Mouse (Mus musculus): ENCODE measurements around the gene Pawr. TPM values are rescaled to one million over a fixed set of nuclear protein-coding genes. Genes with fewer than 3 reads are reported as not detected.
"Not testable (repeated sequence)": the region's sequence is repeated elsewhere in the genome, so short reads cannot be mapped to it uniquely, and the experiment has no call there.

Gene Pawr
- polyA plus RNA-seq, 1 experiment from 2014 or later = 7.2 TPM

- Histone ChIP-seq H3K4me1 (replicated peaks) (peaks cover 21% of the 10 kb centered on the region), H3K36me3 (0 out of 2 replicates have a peak, but pooled peaks cover 2% of the 10 kb centered on the region), H3K27ac (no peak overlapping the region), H3K9me3 (replicated peaks) (no peaks in the 10 kb centered on the region), H3K4me2 (no peak overlapping the region), H3K4me3 (no peak overlapping the region), H3K27me3 (no peaks in the 10 kb centered on the region), H3K9ac (no peak overlapping the region)
- 56% methylated on average over 6 of the region's 6 CpGs for WGBS
- ATAC-seq (replicated peaks; ENCODE audit: insufficient number of reproducible peaks, insufficient read depth, low FRiP score, low read depth) = no peak
Observed at GRCm38 (mm10) chr10:108409529-108409928, 77.6 kb downstream of the Pawr start.

GRCm38 (mm10) chr10:108414936-108415635, 83.2 kb downstream of the Pawr start:
- no peaks in the 10 kb centered on the region for H3K4me1 ChIP-seq (replicated peaks)
- H3K9me3 ChIP-seq (replicated peaks) = no peaks in the 10 kb centered on the region
- no peak overlapping the region for H3K4me2 ChIP-seq
- 0 out of 2 replicates have a peak, but pooled peaks cover 2% of the 10 kb centered on the region for H3K36me3 ChIP-seq
- no peak overlapping the region for H3K4me3 ChIP-seq
- H3K27me3 ChIP-seq = no peaks in the 10 kb centered on the region
- no peak overlapping the region for H3K9ac ChIP-seq
- no peak for ATAC-seq (replicated peaks; ENCODE audit: insufficient number of reproducible peaks, insufficient read depth, low FRiP score, low read depth)
- 85% methylated on average over 14 of the region's 14 CpGs for WGBS
- no peak overlapping the region for H3K27ac ChIP-seq

GRCm38 (mm10) chr10:108417448-108417847, 85.5 kb downstream of the Pawr start:
- Histone ChIP-seq H3K36me3 (0 out of 2 replicates have a peak, but pooled peaks cover 2% of the 10 kb centered on the region), H3K9me3 (replicated peaks) (no peaks in the 10 kb centered on the region), H3K9ac (no peak overlapping the region), H3K27me3 (no peaks in the 10 kb centered on the region), H3K4me3 (no peak overlapping the region), H3K4me1 (replicated peaks) (no peaks in the 10 kb centered on the region), H3K4me2 (no peak overlapping the region), H3K27ac (no peak overlapping the region)
- 76% methylated on average over 5 of the region's 5 CpGs for WGBS
- ATAC-seq (replicated peaks; ENCODE audit: insufficient number of reproducible peaks, insufficient read depth, low FRiP score, low read depth) = no peak

- Histone ChIP-seq H3K4me2 (no peak overlapping the region), H3K4me3 (no peak overlapping the region), H3K9ac (no peak overlapping the region), H3K36me3 (no peaks in the 10 kb centered on the region), H3K27me3 (no peaks in the 10 kb centered on the region), H3K9me3 (replicated peaks) (no peaks in the 10 kb centered on the region), H3K27ac (no peak overlapping the region), H3K4me1 (replicated peaks) (peaks cover 17% of the 10 kb centered on the region)
- no peak for ATAC-seq (replicated peaks; ENCODE audit: insufficient number of reproducible peaks, insufficient read depth, low FRiP score, low read depth)
- WGBS = 87% methylated on average over 10 of the region's 10 CpGs
Observed at GRCm38 (mm10) chr10:108430553-108430952, 98.6 kb downstream of the Pawr start.

- ATAC-seq (replicated peaks; ENCODE audit: insufficient number of reproducible peaks, insufficient read depth, low FRiP score, low read depth) = no peak
- 23% methylated on average over 10 of the region's 10 CpGs for WGBS
- H3K27ac ChIP-seq = no peak overlapping the region
Observed at GRCm38 (mm10) chr10:108432194-108432593, 100.3 kb downstream of the Pawr start.

GRCm38 (mm10) chr10:108433976-108434375, 102.1 kb downstream of the Pawr start:
- Histone ChIP-seq H3K4me1 (replicated peaks) (peaks cover 17% of the 10 kb centered on the region), H3K9ac (no peak overlapping the region; the same call in 1 of the 2 replicates), H3K27ac (0 out of 2 replicates have a peak overlapping the region, but pooled peaks have one; percentile 0), H3K9me3 (replicated peaks) (no peaks in the 10 kb centered on the region), H3K4me3 (peak overlapping the region; percentile 26), H3K27me3 (no peaks in the 10 kb centered on the region), H3K4me2 (peak overlapping the region; percentile 55), H3K36me3 (no peaks in the 10 kb centered on the region)
- WGBS = 10% methylated on average over 15 of the region's 15 CpGs
- no peak for ATAC-seq (replicated peaks; ENCODE audit: insufficient number of reproducible peaks, insufficient read depth, low FRiP score, low read depth)

More at GRCm38 (mm10) chr10:108432194-108432593, 100.3 kb downstream of the Pawr start:
- Histone ChIP-seq H3K9ac (no peak overlapping the region), H3K4me1 (replicated peaks) (peaks cover 17% of the 10 kb centered on the region), H3K27me3 (no peaks in the 10 kb centered on the region), H3K36me3 (no peaks in the 10 kb centered on the region), H3K4me2 (peak overlapping the region; percentile 27), H3K9me3 (replicated peaks) (no peaks in the 10 kb centered on the region), H3K4me3 (no peak overlapping the region)

GRCm38 (mm10) chr10:108435616-108436015, 103.7 kb downstream of the Pawr start:
- H3K4me3 ChIP-seq = no peak overlapping the region
- H3K4me1 ChIP-seq (replicated peaks) = peaks cover 17% of the 10 kb centered on the region
- peak overlapping the region; percentile 55 for H3K4me2 ChIP-seq

GRCm38 (mm10) chr10:108436365-108436764, 104.4 kb downstream of the Pawr start:
- Histone ChIP-seq H3K27ac (no peak overlapping the region), H3K27me3 (no peaks in the 10 kb centered on the region), H3K4me2 (no peak overlapping the region), H3K36me3 (no peaks in the 10 kb centered on the region), H3K4me3 (no peak overlapping the region), H3K9ac (no peak overlapping the region), H3K9me3 (replicated peaks) (no peaks in the 10 kb centered on the region), H3K4me1 (replicated peaks) (peaks cover 17% of the 10 kb centered on the region)
- ATAC-seq (replicated peaks; ENCODE audit: insufficient number of reproducible peaks, insufficient read depth, low FRiP score, low read depth) = no peak
- 40% methylated on average over 8 of the region's 8 CpGs for WGBS

More at GRCm38 (mm10) chr10:108435616-108436015, 103.7 kb downstream of the Pawr start:
- no peak for ATAC-seq (replicated peaks; ENCODE audit: insufficient number of reproducible peaks, insufficient read depth, low FRiP score, low read depth)
- H3K36me3 ChIP-seq = no peaks in the 10 kb centered on the region
- 10% methylated on average over 5 of the region's 5 CpGs for WGBS
- no peak overlapping the region for H3K9ac ChIP-seq
- no peaks in the 10 kb centered on the region for H3K9me3 ChIP-seq (replicated peaks)
- no peak overlapping the region for H3K27ac ChIP-seq
- no peaks in the 10 kb centered on the region for H3K27me3 ChIP-seq

GRCm38 (mm10) chr10:108440251-108440650, 108.3 kb downstream of the Pawr start:
- H3K4me3 ChIP-seq; H3K36me3 ChIP-seq; ATAC-seq (replicated peaks; ENCODE audit: insufficient number of reproducible peaks, insufficient read depth, low FRiP score, low read depth); H3K27ac ChIP-seq; H3K9ac ChIP-seq; H3K4me1 ChIP-seq (replicated peaks); H3K9me3 ChIP-seq (replicated peaks); H3K4me2 ChIP-seq; H3K27me3 ChIP-seq: not testable (repeated sequence)
- 92% methylated on average over 5 of the region's 5 CpGs for WGBS

- 52% methylated on average over 19 of the region's 19 CpGs for whole genome bisulfite sequencing
- no peaks in the 10 kb centered on the region for H3K9me3 ChIP-seq (replicated peaks)
- H3K27ac ChIP-seq = peak overlapping the region; percentile 50
- 0 out of 2 replicates have a peak overlapping the region, but pooled peaks have one; percentile 3 for H3K4me2 ChIP-seq
- H3K4me3 ChIP-seq = no peak overlapping the region
- ATAC-seq (replicated peaks; ENCODE audit: insufficient number of reproducible peaks, insufficient read depth, low FRiP score, low read depth) = no peak
- no peaks in the 10 kb centered on the region for H3K27me3 ChIP-seq
- H3K36me3 ChIP-seq = no peaks in the 10 kb centered on the region
- no peak overlapping the region for H3K9ac ChIP-seq
- peaks cover 33% of the 10 kb centered on the region for H3K4me1 ChIP-seq (replicated peaks)
Observed at GRCm38 (mm10) chr10:108443931-108444876, 112.3 kb downstream of the Pawr start.

- peaks cover 33% of the 10 kb centered on the region for H3K4me1 ChIP-seq (replicated peaks)
- H3K9me3 ChIP-seq (replicated peaks) = no peaks in the 10 kb centered on the region
- 13% methylated on average over 4 of the region's 4 CpGs for WGBS
- peak overlapping the region; percentile 73 for H3K4me2 ChIP-seq
- no peaks in the 10 kb centered on the region for H3K36me3 ChIP-seq
- no peak overlapping the region for H3K9ac ChIP-seq
- no peak overlapping the region for H3K4me3 ChIP-seq
- no peaks in the 10 kb centered on the region for H3K27me3 ChIP-seq
- ATAC-seq (replicated peaks; ENCODE audit: insufficient number of reproducible peaks, insufficient read depth, low FRiP score, low read depth) = peak; percentile 65
- H3K27ac ChIP-seq = peak overlapping the region; percentile 68
Observed at GRCm38 (mm10) chr10:108445123-108445522, 113.2 kb downstream of the Pawr start.
